In the genomic region with DNA sequence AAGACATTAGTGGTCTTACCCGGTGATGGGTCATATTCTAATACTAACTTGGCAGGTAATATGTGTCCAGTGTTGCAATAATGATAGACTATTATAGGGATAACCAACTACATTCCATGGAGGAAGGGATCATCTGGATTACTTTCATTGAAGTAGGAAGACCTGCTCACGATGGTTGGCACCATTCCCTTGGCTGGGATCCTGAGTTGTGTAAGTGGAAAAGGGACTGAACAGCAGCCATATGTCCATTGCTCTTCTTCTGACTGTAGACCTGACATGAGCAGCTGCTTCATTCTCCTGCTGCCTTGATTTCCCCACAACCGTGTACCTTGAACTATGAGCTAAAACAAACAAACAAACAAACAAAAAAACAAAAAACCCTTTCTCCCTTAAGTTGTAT, we compare ENCODE assay signal across 16 mouse cellular contexts.
"Had no signal": no experiment of that assay in that cellular context is flagged by ENCODE, and none has a peak within 500 bp of the region (broad histone marks: within the 10 kb centered on the region; RNA-seq: fewer than 3 reads in every experiment).

No protein-coding gene starts in this region.

- H3K9me3 ChIP-seq: liver, embryonic 12.5 days; midbrain, embryonic 10.5 days; neural tube, embryonic 15.5 days had no signal

- DNase-seq: kidney, postnatal 36 days; layer of hippocampus, adult 9-11 months; layer of hippocampus, postnatal 36 days; lung, embryonic 14.5 days; lung, postnatal 10 days; lung, postnatal 4 days; midbrain, embryonic 14.5 days; right cerebral cortex, adult 18-20 months; right cerebral cortex, postnatal 25 days; thymus, postnatal 36 days had no signal

- ATAC-seq: liver, embryonic 12.5 days had no signal

- H3K36me3 ChIP-seq: limb, embryonic 13.5 days; liver, embryonic 12.5 days; midbrain, embryonic 10.5 days; neural tube, embryonic 15.5 days had no signal

- H3K4me1 ChIP-seq: liver, embryonic 12.5 days; midbrain, embryonic 10.5 days; neural tube, embryonic 15.5 days had no signal

- H3K27ac ChIP-seq: kidney, postnatal 0 days; limb, embryonic 13.5 days; liver, embryonic 12.5 days; midbrain, embryonic 10.5 days; neural tube, embryonic 15.5 days had no signal

- H3K27me3 ChIP-seq: limb, embryonic 13.5 days; liver, embryonic 12.5 days; neural tube, embryonic 15.5 days had no signal

- H3K9ac ChIP-seq: limb, embryonic 13.5 days; liver, embryonic 12.5 days; lung, embryonic 14.5 days; neural tube, embryonic 15.5 days had no signal

- H3K4me2 ChIP-seq: limb, embryonic 13.5 days; liver, embryonic 12.5 days; lung, embryonic 14.5 days; neural tube, embryonic 15.5 days had no signal

- H3K4me3 ChIP-seq: limb, embryonic 13.5 days; liver, embryonic 12.5 days; midbrain, embryonic 10.5 days; myocyte; neural tube, embryonic 15.5 days had no signal
